24 mouse cellular contexts compared by ENCODE assay signal in the genomic region with DNA sequence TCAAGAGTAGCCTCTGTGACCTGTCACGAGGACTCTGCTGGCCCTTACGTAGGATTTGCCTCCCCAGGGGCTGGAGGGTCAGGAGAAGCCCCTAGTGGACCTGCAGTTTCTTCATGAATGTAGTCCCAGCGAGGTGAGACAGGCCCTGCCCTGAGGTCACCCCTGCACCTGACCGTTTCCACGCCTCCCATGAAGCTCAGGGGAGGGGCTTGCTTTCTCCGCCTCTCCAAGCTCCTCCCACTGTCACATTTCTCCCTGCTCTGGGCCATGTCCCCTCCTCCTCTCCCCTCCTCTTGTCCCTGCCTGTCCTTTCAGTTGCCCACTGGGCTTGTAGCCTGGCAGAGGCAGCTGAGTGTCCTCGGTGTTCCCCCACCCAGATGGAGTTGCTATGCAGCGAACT. TPM values are rescaled to one million over a fixed set of nuclear protein-coding genes. Genes with fewer than 3 reads are reported as not detected.
A peak's percentile ranks its signal among the peaks of the same experiment; 100 is the strongest.
DNase-seq lines count a peak whose midpoint lies in the region; ATAC-seq and TF ChIP-seq lines count a peak whose summit lies in the region.
"Had no signal": no experiment of that assay in that cellular context is flagged by ENCODE, and none has a peak within 500 bp of the region (broad histone marks: within the 10 kb centered on the region; RNA-seq: fewer than 3 reads in every experiment).

No protein-coding gene starts in this region.

- DNase-seq in heart, adult 11 months, result peak; percentile 88
- DNase-seq in heart, postnatal 36 days, result no peak
- no peak for DNase-seq in liver, embryonic 11.5 days (ENCODE audit: low spot score)
- DNase-seq in G1E (ENCODE audit: low spot score) (no peak), ZHBTc4 (ENCODE audit: low read depth, low spot score) (peak; percentile 47)
- no peak for DNase-seq in frontal cortex, postnatal 25 days (ENCODE audit: low spot score in 2 of 2)
- DNase-seq: adrenal gland, adult 2 months; adrenal gland, postnatal 25 days; cerebellum, adult 8-10 months; cerebellum, postnatal 14 days; embryo, embryonic 11 days; forebrain, postnatal 0 days; gastrocnemius, adult 2 months; gastrocnemius, postnatal 25 days; heart, postnatal 4 days had no signal

- H3K27ac ChIP-seq in liver, embryonic 12.5 days, result peak overlapping the region; percentile 65
- H3K27ac ChIP-seq in liver, embryonic 11.5 days (ENCODE audit: low read depth, low read length), result no peak overlapping the region
- H3K27ac ChIP-seq: embryonic facial prominence, embryonic 12.5 days; forebrain, embryonic 12.5 days; gastrocnemius, adult 2 months; heart, embryonic 13.5 days; hindbrain, embryonic 12.5 days; intestine, embryonic 15.5 days had no signal

- no peak overlapping the region for H3K4me3 ChIP-seq in liver, embryonic 12.5 days
- H3K4me3 ChIP-seq in liver, embryonic 11.5 days (ENCODE audit: low read depth, low read length), result no peak overlapping the region
- peak overlapping the region; percentile 63; the same call in 1 of the 2 replicates for H3K4me3 ChIP-seq in G1E (ENCODE audit: low read depth, low read length)
- H3K4me3 ChIP-seq: embryonic facial prominence, embryonic 12.5 days; forebrain, embryonic 12.5 days; gastrocnemius, adult 2 months; heart, embryonic 13.5 days; hindbrain, embryonic 12.5 days; intestine, embryonic 15.5 days had no signal

- intact Hi-C loops in heart, postnatal 36 days (cut with DNase I), result no loop called here

- H3K4me2 ChIP-seq in liver, embryonic 12.5 days, result 0 out of 2 replicates have a peak overlapping the region, but pooled peaks have one; percentile 9
- no peak overlapping the region for H3K4me2 ChIP-seq in liver, embryonic 11.5 days
- H3K4me2 ChIP-seq: embryonic facial prominence, embryonic 12.5 days; forebrain, embryonic 12.5 days; heart, embryonic 13.5 days; hindbrain, embryonic 12.5 days; intestine, embryonic 15.5 days had no signal

- no peaks in the 10 kb centered on the region for H3K27me3 ChIP-seq in liver, embryonic 12.5 days (replicated peaks)
- H3K27me3 ChIP-seq in liver, embryonic 11.5 days (replicated peaks; ENCODE audit: control insufficient read depth, insufficient read depth, low read length), result no peaks in the 10 kb centered on the region
- no peaks in the 10 kb centered on the region for H3K27me3 ChIP-seq in G1E (ENCODE audit: insufficient read depth, low read length)
- H3K27me3 ChIP-seq: CH12.LX; embryonic facial prominence, embryonic 12.5 days; forebrain, embryonic 12.5 days; heart, embryonic 13.5 days; hindbrain, embryonic 12.5 days; intestine, embryonic 15.5 days had no signal

- WGBS in liver, embryonic 12.5 days (ENCODE audit: insufficient replicate concordance), result 66% methylated on average over 8 of the region's 8 CpGs
- WGBS in liver, embryonic 11.5 days, result 62% methylated on average over 8 of the region's 8 CpGs

- no peak for TF ChIP-seq CTCF in G1E (IDR thresholded peaks at IDR 0.05; ENCODE audit: low read depth, low read length)

- peaks cover 56% of the 10 kb centered on the region for H3K4me1 ChIP-seq in liver, embryonic 12.5 days
- peaks cover 34% of the 10 kb centered on the region for H3K4me1 ChIP-seq in liver, embryonic 11.5 days (replicated peaks; ENCODE audit: control insufficient read depth, insufficient read depth, low read length)
- H3K4me1 ChIP-seq in G1E (ENCODE audit: insufficient read depth, low read depth, low read length), result peaks cover 57% of the 10 kb centered on the region

- H3K36me3 ChIP-seq in liver, embryonic 12.5 days, result peaks cover 51% of the 10 kb centered on the region
- peaks cover 25% of the 10 kb centered on the region for H3K36me3 ChIP-seq in liver, embryonic 11.5 days (ENCODE audit: control insufficient read depth, insufficient read depth, low read length)
- H3K36me3 ChIP-seq in G1E (replicated peaks), result peaks cover 72% of the 10 kb centered on the region

- no peak for ATAC-seq in liver, embryonic 12.5 days
- no peak for ATAC-seq in liver, embryonic 11.5 days (replicated peaks; ENCODE audit: low FRiP score)
- ATAC-seq in G1E (ENCODE audit: extremely low read depth, insufficient number of reproducible peaks, low FRiP score, poor library complexity, severe bottlenecking), result no peak
- ATAC-seq: forebrain, postnatal 0 days; intestine, embryonic 15.5 days had no signal

- no peaks in the 10 kb centered on the region for H3K9me3 ChIP-seq in liver, embryonic 12.5 days (replicated peaks)
- no peaks in the 10 kb centered on the region for H3K9me3 ChIP-seq in liver, embryonic 11.5 days (ENCODE audit: control insufficient read depth, low read length)
- H3K9me3 ChIP-seq in G1E (replicated peaks), result no peaks in the 10 kb centered on the region
- H3K9me3 ChIP-seq: embryonic facial prominence, embryonic 12.5 days; forebrain, embryonic 12.5 days; heart, embryonic 13.5 days; hindbrain, embryonic 12.5 days; intestine, embryonic 15.5 days had no signal

- no peak overlapping the region for H3K9ac ChIP-seq in liver, embryonic 12.5 days
- H3K9ac ChIP-seq in liver, embryonic 11.5 days (ENCODE audit: low read depth, low read length), result no peak overlapping the region
- H3K9ac ChIP-seq: embryonic facial prominence, embryonic 12.5 days; forebrain, embryonic 12.5 days; forebrain, postnatal 0 days; heart, embryonic 13.5 days; hindbrain, embryonic 12.5 days; intestine, embryonic 15.5 days had no signal

RNA-seq across cellular contexts. Expression of a gene that starts 3.8 kb away (rescaled TPM):
- total RNA-seq in heart, postnatal 36 days (2021), result 10 to 100 TPM; 10.9 to 17.3 TPM
- polyA plus RNA-seq in liver, embryonic 12.5 days (2016; fragmentation: Nextera tagmentation; extraction: Ambion mirVana), result 18.8 and 22.1 TPM in 2 replicates
- 30.2 and 31.1 TPM in 2 replicates for polyA plus RNA-seq in liver, embryonic 11.5 days (2014; fragmentation: Nextera tagmentation; extraction: Ambion mirVana)
- total RNA-seq in G1E (2014; fragmentation: Nextera tagmentation), result 33.9 and 34.5 TPM in 2 replicates
- 50.1 and 50.7 TPM in 2 replicates for total RNA-seq in G1E (2017)
- 79.0 and 80.0 TPM in 2 replicates for polyA plus RNA-seq in G1E (2012)

RNA-seq across cellular contexts. Expression of a gene that starts 11.2 kb away (rescaled TPM):
- 100 to 1,000 TPM; 392 TPM for total RNA-seq in heart, postnatal 36 days (2021)
- polyA plus RNA-seq in liver, embryonic 12.5 days (2016; fragmentation: Nextera tagmentation; extraction: Ambion mirVana), result 472 and 487 TPM in 2 replicates
- polyA plus RNA-seq in liver, embryonic 11.5 days (2014; fragmentation: Nextera tagmentation; extraction: Ambion mirVana), result 683 and 733 TPM in 2 replicates
- total RNA-seq in G1E (2014; fragmentation: Nextera tagmentation) (2,842 and 3,361 TPM in 2 replicates), G1E (2017) (987 and 1,219 TPM in 2 replicates)
- 7,805 and 8,433 TPM in 2 replicates for polyA plus RNA-seq in G1E (2012)

RNA-seq across cellular contexts. Expression of a gene that starts 33.5 kb away (rescaled TPM):
- 10 to 100 TPM; 12.9 to 16.6 TPM for total RNA-seq in heart, postnatal 36 days (2021)
- 1.9 and 2.0 TPM in 2 replicates for polyA plus RNA-seq in liver, embryonic 12.5 days (2016; fragmentation: Nextera tagmentation; extraction: Ambion mirVana)
- 4.3 and 4.6 TPM in 2 replicates for polyA plus RNA-seq in liver, embryonic 11.5 days (2014; fragmentation: Nextera tagmentation; extraction: Ambion mirVana)
- total RNA-seq in G1E (2014; fragmentation: Nextera tagmentation) (0.90 TPM in 1 of 2 replicates, not detected in the other), G1E (2017) (0.06 and 0.22 TPM in 2 replicates)
- polyA plus RNA-seq in G1E (2012), result 0.41 and 0.47 TPM in 2 replicates
- total RNA-seq: common myeloid progenitor, adult 5-6 weeks; granulocyte monocyte progenitor cell, adult 5-6 weeks had no signal

RNA-seq across cellular contexts. Expression of a gene that starts 47.9 kb away (rescaled TPM):
- total RNA-seq in heart, postnatal 36 days (2021), result not detected
- polyA plus RNA-seq in liver, embryonic 12.5 days (2016; fragmentation: Nextera tagmentation; extraction: Ambion mirVana), result 1.4 and 1.6 TPM in 2 replicates
- 2.8 and 3.3 TPM in 2 replicates for polyA plus RNA-seq in liver, embryonic 11.5 days (2014; fragmentation: Nextera tagmentation; extraction: Ambion mirVana)
- total RNA-seq in G1E (2014; fragmentation: Nextera tagmentation) (not detected in 2 replicates), G1E (2017) (0.16 TPM in 1 of 2 replicates, not detected in the other)
- polyA plus RNA-seq in G1E (2012), result 0.10 TPM in 1 of 2 replicates, not detected in the other
- total RNA-seq: adrenal gland, adult 2 months; adrenal gland, postnatal 25 days; CH12.LX; common myeloid progenitor, adult 5-6 weeks; gastrocnemius, adult 2 months; gastrocnemius, postnatal 25 days; granulocyte monocyte progenitor cell, adult 5-6 weeks had no signal

Comparison
In these comparisons a context has a peak if more than half of its experiments do, and no peak if none do; other contexts are left out.
1. DNase-seq: peak in heart, adult 11 months (single experiment) and ZHBTc4 (single experiment); none in heart, postnatal 36 days (0 of 2), liver, embryonic 11.5 days (single experiment), G1E (single experiment) and frontal cortex, postnatal 25 days (0 of 2).
2. RNA of a gene that starts 11.2 kb away (polyA plus RNA-seq): 7,805 to 8,433 TPM in G1E; 683 to 733 TPM in liver, embryonic 11.5 days and 472 to 487 TPM in liver, embryonic 12.5 days; every median in the first group is over 10 times any median in the second.